20 mouse cellular contexts compared by ENCODE assay signal in genomic region chr13:5008296-5008695, GRCm38 (mm10).
DNase-seq lines count a peak whose midpoint lies in the region; ATAC-seq and TF ChIP-seq lines count a peak whose summit lies in the region.
"Had no signal": no experiment of that assay in that cellular context is flagged by ENCODE, and none has a peak within 500 bp of the region (broad histone marks: within the 10 kb centered on the region; RNA-seq: fewer than 3 reads in every experiment).

No protein-coding gene starts in this region.

- TF ChIP-seq CTCF in kidney, postnatal 0 days (IDR thresholded peaks at IDR 0.05; ENCODE audit: low read depth) = no peak
- no peak for TF ChIP-seq CTCF in C2C12 (IDR thresholded peaks at IDR 0.05; ENCODE audit: control insufficient read depth, insufficient read depth, insufficient read length)

- ATAC-seq in kidney, postnatal 0 days (replicated peaks; ENCODE audit: low FRiP score, low read depth) = no peak
- ATAC-seq: forebrain, embryonic 13.5 days; forebrain, embryonic 15.5 days; forebrain, postnatal 0 days had no signal

- H3K4me3 ChIP-seq in kidney, postnatal 0 days (replicated peaks; ENCODE audit: low read depth, low read length) = no peak overlapping the region
- H3K4me3 ChIP-seq in C2C12 (ENCODE audit: insufficient read depth, poor library complexity, severe bottlenecking) = no peak overlapping the region
- H3K4me3 ChIP-seq: embryonic facial prominence, embryonic 10.5 days; embryonic facial prominence, embryonic 12.5 days; forebrain, embryonic 13.5 days; forebrain, embryonic 15.5 days had no signal

- no peaks in the 10 kb centered on the region for H3K79me2 ChIP-seq in C2C12 (ENCODE audit: control insufficient read depth, insufficient read depth)

- no peaks in the 10 kb centered on the region for H3K4me1 ChIP-seq in kidney, postnatal 0 days (replicated peaks; ENCODE audit: insufficient read depth, low read length)
- H3K4me1 ChIP-seq: embryonic facial prominence, embryonic 12.5 days; forebrain, embryonic 13.5 days had no signal

- H3ac ChIP-seq in C2C12 (ENCODE audit: control insufficient read depth, insufficient read length, low read depth) = no peak overlapping the region

- no peak overlapping the region for H3K27ac ChIP-seq in kidney, postnatal 0 days
- H3K27ac ChIP-seq: embryonic facial prominence, embryonic 10.5 days; embryonic facial prominence, embryonic 12.5 days; forebrain, embryonic 13.5 days; forebrain, embryonic 15.5 days had no signal

- no peaks in the 10 kb centered on the region for H3K36me3 ChIP-seq in kidney, postnatal 0 days (ENCODE audit: insufficient read depth, low read length)
- no peaks in the 10 kb centered on the region for H3K36me3 ChIP-seq in C2C12 (ENCODE audit: control insufficient read depth, insufficient read depth)
- H3K36me3 ChIP-seq: embryonic facial prominence, embryonic 10.5 days; embryonic facial prominence, embryonic 12.5 days; forebrain, embryonic 15.5 days had no signal

- H3K27me3 ChIP-seq in kidney, postnatal 0 days (ENCODE audit: insufficient read depth, low read length) = no peaks in the 10 kb centered on the region
- no peaks in the 10 kb centered on the region for H3K27me3 ChIP-seq in C2C12 (ENCODE audit: control insufficient read depth, insufficient read depth, insufficient read length)
- H3K27me3 ChIP-seq: embryonic facial prominence, embryonic 12.5 days; forebrain, embryonic 13.5 days; forebrain, embryonic 15.5 days had no signal

- 78% methylated on average over 1 of the region's 1 CpGs for WGBS in kidney, postnatal 0 days

- H3K79me3 ChIP-seq in C2C12 (ENCODE audit: low read depth) = no peaks in the 10 kb centered on the region

- peak; percentile 17 for DNase-seq in kidney, postnatal 0 days (ENCODE audit: low spot score)
- DNase-seq in kidney, adult 11 months = no peak
- no peak for DNase-seq in spleen, postnatal 14 days (ENCODE audit: low spot score in 2 of 2)
- DNase-seq in lung, adult 18-20 months = no peak
- DNase-seq: adrenal gland, adult 2 months; adrenal gland, postnatal 10 days; adrenal gland, postnatal 25 days; B cell, adult 2 months; cerebellum, adult 11 months; cerebellum, adult 18-20 months; cerebellum, adult 8-10 months; cerebellum, adult 9-11 months; cerebellum, postnatal 14 days; cerebellum, postnatal 36 days; forebrain, postnatal 0 days had no signal

- no peak overlapping the region for H3K9ac ChIP-seq in kidney, postnatal 0 days (ENCODE audit: low read depth, low read length)
- H3K9ac ChIP-seq: embryonic facial prominence, embryonic 12.5 days; forebrain, embryonic 13.5 days; forebrain, embryonic 15.5 days; forebrain, postnatal 0 days had no signal

- no peaks in the 10 kb centered on the region for H3K9me3 ChIP-seq in kidney, postnatal 0 days (replicated peaks; ENCODE audit: low read length)
- H3K9me3 ChIP-seq: embryonic facial prominence, embryonic 10.5 days; embryonic facial prominence, embryonic 12.5 days; forebrain, embryonic 13.5 days; forebrain, embryonic 15.5 days had no signal

- no peak overlapping the region for H3K4me2 ChIP-seq in kidney, postnatal 0 days (ENCODE audit: low read length)
- H3K4me2 ChIP-seq: embryonic facial prominence, embryonic 12.5 days; forebrain, embryonic 13.5 days; forebrain, embryonic 15.5 days had no signal

TF ChIP-seq in C2C12, 6 proteins besides CTCF, POLR2A, EP300 and RAD21:
- TF ChIP-seq FOSL1 (IDR thresholded peaks at IDR 0.05; ENCODE audit: insufficient read depth, low read length, poor library complexity, severe bottlenecking) (peak; percentile 40), CEBPB (IDR thresholded peaks at IDR 0.05; ENCODE audit: low read depth) (peak; percentile 97), MAX (IDR thresholded peaks at IDR 0.05) (no peak)
